Mouse (Mus musculus): ENCODE data around the gene Adcy2.

Gene Adcy2

GRCm38 (mm10) chr13:68607652-68608405, 391.5 kb downstream of the Adcy2 start:
- no peaks in the 10 kb centered on the region for H3K36me3 ChIP-seq (ENCODE audit: insufficient read depth, low read length)
- no peak for TF ChIP-seq CTCF (conservative IDR thresholded peaks at IDR 0.05; ENCODE audit: low read length)
- TF ChIP-seq NANOG (IDR thresholded peaks at IDR 0.05; ENCODE audit: borderline replicate concordance, low read length) = no peak
- TF ChIP-seq POU5F1 (IDR thresholded peaks at IDR 0.05; ENCODE audit: borderline replicate concordance, low read length) = no peak
- peaks cover 6% of the 10 kb centered on the region; the same call in 1 of the 2 replicates for H3K9me3 ChIP-seq (ENCODE audit: low read length)
- H3K27me3 ChIP-seq (ENCODE audit: insufficient read depth, low read length) = no peaks in the 10 kb centered on the region
- peak overlapping the region; percentile 20; the same call in 1 of the 2 replicates for H3K4me3 ChIP-seq (replicated peaks; ENCODE audit: low read length)
- H3K4me1 ChIP-seq (replicated peaks; ENCODE audit: low read depth, low read length) = peaks cover 8% of the 10 kb centered on the region

- Histone ChIP-seq H3K27me3 (ENCODE audit: insufficient read depth, low read length) (no peaks in the 10 kb centered on the region), H3K9me3 (ENCODE audit: low read length) (peaks cover 6% of the 10 kb centered on the region; the same call in 1 of the 2 replicates), H3K36me3 (ENCODE audit: insufficient read depth, low read length) (no peaks in the 10 kb centered on the region), H3K4me3 (replicated peaks; ENCODE audit: low read length) (no peak overlapping the region), H3K4me1 (replicated peaks; ENCODE audit: low read depth, low read length) (peaks cover 8% of the 10 kb centered on the region)
- TF ChIP-seq POU5F1 (IDR thresholded peaks at IDR 0.05; ENCODE audit: borderline replicate concordance, low read length) (no peak), NANOG (IDR thresholded peaks at IDR 0.05; ENCODE audit: borderline replicate concordance, low read length) (no peak)
Observed at GRCm38 (mm10) chr13:68605689-68606126, 393.6 kb downstream of the Adcy2 start.

- Histone ChIP-seq H3K9me3 (ENCODE audit: low read length) (peaks cover 6% of the 10 kb centered on the region; the same call in 1 of the 2 replicates), H3K4me3 (replicated peaks; ENCODE audit: low read length) (no peak overlapping the region), H3K4me1 (replicated peaks; ENCODE audit: low read depth, low read length) (peaks cover 5% of the 10 kb centered on the region), H3K27me3 (ENCODE audit: insufficient read depth, low read length) (no peaks in the 10 kb centered on the region), H3K36me3 (ENCODE audit: insufficient read depth, low read length) (no peaks in the 10 kb centered on the region)
- no peak for TF ChIP-seq POU5F1 (IDR thresholded peaks at IDR 0.05; ENCODE audit: borderline replicate concordance, low read length)
- no peak for TF ChIP-seq CTCF (conservative IDR thresholded peaks at IDR 0.05; ENCODE audit: low read length)
- no peak for TF ChIP-seq NANOG (IDR thresholded peaks at IDR 0.05; ENCODE audit: borderline replicate concordance, low read length)
Observed at GRCm38 (mm10) chr13:68603085-68603484, 396.3 kb downstream of the Adcy2 start.

- peak; percentile 18; the same call in 1 of the 2 replicates for TF ChIP-seq CTCF (conservative IDR thresholded peaks at IDR 0.05; ENCODE audit: low read length)
- TF ChIP-seq NANOG (IDR thresholded peaks at IDR 0.05; ENCODE audit: borderline replicate concordance, low read length) = no peak
- Histone ChIP-seq H3K9me3 (ENCODE audit: low read length) (no peaks in the 10 kb centered on the region), H3K4me1 (replicated peaks; ENCODE audit: low read depth, low read length) (peaks cover 10% of the 10 kb centered on the region), H3K27me3 (ENCODE audit: insufficient read depth, low read length) (peaks cover 11% of the 10 kb centered on the region), H3K36me3 (ENCODE audit: insufficient read depth, low read length) (no peaks in the 10 kb centered on the region), H3K4me3 (replicated peaks; ENCODE audit: low read length) (no peak overlapping the region)
Observed at GRCm38 (mm10) chr13:68601184-68601583, 398.2 kb downstream of the Adcy2 start.

- no peaks in the 10 kb centered on the region for H3K36me3 ChIP-seq (ENCODE audit: insufficient read depth, low read length)
- TF ChIP-seq CTCF (conservative IDR thresholded peaks at IDR 0.05; ENCODE audit: low read length) (peak; percentile 74), NANOG (IDR thresholded peaks at IDR 0.05; ENCODE audit: borderline replicate concordance, low read length) (no peak), POU5F1 (IDR thresholded peaks at IDR 0.05; ENCODE audit: borderline replicate concordance, low read length) (no peak)
- H3K27me3 ChIP-seq (ENCODE audit: insufficient read depth, low read length) = peaks cover 11% of the 10 kb centered on the region
- H3K4me1 ChIP-seq (replicated peaks; ENCODE audit: low read depth, low read length) = peaks cover 10% of the 10 kb centered on the region
- H3K9me3 ChIP-seq (ENCODE audit: low read length) = no peaks in the 10 kb centered on the region
- H3K4me3 ChIP-seq (replicated peaks; ENCODE audit: low read length) = no peak overlapping the region
Observed at GRCm38 (mm10) chr13:68598953-68599352, 400.4 kb downstream of the Adcy2 start.

- peaks cover 11% of the 10 kb centered on the region for H3K27me3 ChIP-seq (ENCODE audit: insufficient read depth, low read length)
- H3K4me3 ChIP-seq (replicated peaks; ENCODE audit: low read length) = peak overlapping the region; percentile 58
- H3K9me3 ChIP-seq (ENCODE audit: low read length) = no peaks in the 10 kb centered on the region
- H3K4me1 ChIP-seq (replicated peaks; ENCODE audit: low read depth, low read length) = peaks cover 10% of the 10 kb centered on the region
- TF ChIP-seq NANOG (IDR thresholded peaks at IDR 0.05; ENCODE audit: borderline replicate concordance, low read length) (no peak), POU5F1 (IDR thresholded peaks at IDR 0.05; ENCODE audit: borderline replicate concordance, low read length) (no peak), CTCF (conservative IDR thresholded peaks at IDR 0.05; ENCODE audit: low read length) (no peak)
- H3K36me3 ChIP-seq (ENCODE audit: insufficient read depth, low read length) = peaks cover 7% of the 10 kb centered on the region
Observed at GRCm38 (mm10) chr13:68597667-68598066, 401.7 kb downstream of the Adcy2 start.

GRCm38 (mm10) chr13:68597199-68597598, 402.1 kb downstream of the Adcy2 start, which contains the start of gene 1700001L19Rik:
Gene 1700001L19Rik, plus strand, starts transcription at chr13:68597421.
- H3K4me3 ChIP-seq (replicated peaks; ENCODE audit: low read length) = peak within 1 kb of the TSS; percentile 58
- no peak for TF ChIP-seq POU5F1 (IDR thresholded peaks at IDR 0.05; ENCODE audit: borderline replicate concordance, low read length)
- no peak for TF ChIP-seq CTCF (conservative IDR thresholded peaks at IDR 0.05; ENCODE audit: low read length)
- TF ChIP-seq NANOG (IDR thresholded peaks at IDR 0.05; ENCODE audit: borderline replicate concordance, low read length) = no peak
- H3K27me3 ChIP-seq (ENCODE audit: insufficient read depth, low read length) = peaks cover 11% of the 10 kb centered on the region
- peaks cover 12% of the 10 kb centered on the region for H3K36me3 ChIP-seq (ENCODE audit: insufficient read depth, low read length)
- peaks cover 10% of the 10 kb centered on the region for H3K4me1 ChIP-seq (replicated peaks; ENCODE audit: low read depth, low read length)
- no peaks in the 10 kb centered on the region for H3K9me3 ChIP-seq (ENCODE audit: low read length)

GRCm38 (mm10) chr13:68593797-68594196, 405.5 kb downstream of the Adcy2 start:
- no peaks in the 10 kb centered on the region for H3K9me3 ChIP-seq (ENCODE audit: low read length)
- no peak for TF ChIP-seq POU5F1 (IDR thresholded peaks at IDR 0.05; ENCODE audit: borderline replicate concordance, low read length)
- TF ChIP-seq NANOG (IDR thresholded peaks at IDR 0.05; ENCODE audit: borderline replicate concordance, low read length) = no peak
- TF ChIP-seq CTCF (conservative IDR thresholded peaks at IDR 0.05; ENCODE audit: low read length) = peak; percentile 17
- peaks cover 46% of the 10 kb centered on the region for H3K36me3 ChIP-seq (ENCODE audit: insufficient read depth, low read length)
- H3K4me3 ChIP-seq (replicated peaks; ENCODE audit: low read length) = no peak overlapping the region
- H3K4me1 ChIP-seq (replicated peaks; ENCODE audit: low read depth, low read length) = peaks cover 10% of the 10 kb centered on the region
- peaks cover 11% of the 10 kb centered on the region for H3K27me3 ChIP-seq (ENCODE audit: insufficient read depth, low read length)
